Mouse (Mus musculus): ENCODE data around the gene Pde2a. TPM values are rescaled to one million over a fixed set of nuclear protein-coding genes. Genes with fewer than 3 reads are reported as not detected.

The Pde2a gene
- total and polyA plus RNA-seq, 3 experiments = 0.08 to 0.40 TPM; not detected in 1

GRCm38 (mm10) chr7:101547651-101548050, 126.2 kb downstream of the Pde2a start:
- Histone ChIP-seq H3K79me2 (replicated peaks; ENCODE audit: control insufficient read depth, extremely low read depth, insufficient read depth, poor library complexity, severe bottlenecking) (no peaks in the 10 kb centered on the region), H3K27ac (ENCODE audit: insufficient read depth, low read depth) (no peak overlapping the region), H3K9ac (ENCODE audit: insufficient read depth, low read depth) (no peak overlapping the region), H3K4me2 (ENCODE audit: insufficient read depth, low read depth, poor library complexity, severe bottlenecking) (no peak overlapping the region), H3K4me3 (replicated peaks in 1 of 3; ENCODE audit: low read depth in 2 of 3, low read length in 2 of 3, poor library complexity in 1 of 3) (no peak overlapping the region), H3K36me3 (replicated peaks in 1 of 2; ENCODE audit: control insufficient read depth in 1 of 2, insufficient read depth in 1 of 2, low read length in 1 of 2) (no peaks in the 10 kb centered on the region), H3K4me1 (ENCODE audit: control insufficient read depth in 1 of 2, insufficient read depth in 2 of 2) (peaks cover 0 to 9% of the 10 kb centered on the region in 2 experiments; a peak in 2 of 4 replicates), H3K9me3 (replicated peaks; ENCODE audit: low read length) (no peaks in the 10 kb centered on the region), H3K27me3 (replicated peaks) (peaks cover 30% of the 10 kb centered on the region)
- no peak for DNase-seq (ENCODE audit: extremely low read depth)
- dilution Hi-C loops (cut with MboI; ENCODE audit: extremely low pct_ligation_motif_present, extremely low pct_unique_long_range_greater_than_20kb, low sequenced_read_pairs) (no loop called here), in situ Hi-C loops (cut with MboI; ENCODE audit: low pct_ligation_motif_present, low pct_unique_long_range_greater_than_20kb, low sequenced_read_pairs) (no loop called here)
- TF ChIP-seq JUN (IDR thresholded peaks at IDR 0.05; ENCODE audit: insufficient read depth, low read depth, low read length) (no peak), USF2 (conservative IDR thresholded peaks at IDR 0.05; ENCODE audit: low read depth, low read length) (no peak), PAX5 (IDR thresholded peaks at IDR 0.05; ENCODE audit: low read length) (no peak), CTCF (conservative IDR thresholded peaks at IDR 0.05 in 1 of 2, IDR thresholded peaks at IDR 0.05 in 1 of 2; ENCODE audit: low read depth in 2 of 2, low read length in 2 of 2) (no peak), POLR2A (IDR thresholded peaks at IDR 0.05; ENCODE audit: low read depth, low read length) (no peak), IRF4 (IDR thresholded peaks at IDR 0.05; ENCODE audit: low read depth, low read length) (no peak), ZKSCAN1 (IDR thresholded peaks at IDR 0.05; ENCODE audit: borderline replicate concordance, low read depth, low read length) (no peak), RCOR1 (conservative IDR thresholded peaks at IDR 0.05; ENCODE audit: low read depth, low read length) (no peak), BHLHE40 (IDR thresholded peaks at IDR 0.05; ENCODE audit: low read depth, low read length) (no peak), GABPA (IDR thresholded peaks at IDR 0.05; ENCODE audit: insufficient replicate concordance, low read depth, low read length) (no peak), MYC (IDR thresholded peaks at IDR 0.05; ENCODE audit: low read depth, low read length) (no peak), ETS1 (conservative IDR thresholded peaks at IDR 0.05; ENCODE audit: low read depth, low read length) (no peak), ZMIZ1 (IDR thresholded peaks at IDR 0.05; ENCODE audit: low read depth, low read length) (no peak), USF1 (IDR thresholded peaks at IDR 0.05; ENCODE audit: low read depth, low read length) (no peak), ELF1 (IDR thresholded peaks at IDR 0.05; ENCODE audit: low read depth, low read length) (no peak), EP300 (IDR thresholded peaks at IDR 0.05; ENCODE audit: low read length) (no peak), ZC3H11A (IDR thresholded peaks at IDR 0.05; ENCODE audit: low read depth, low read length) (no peak), MEF2A (IDR thresholded peaks at IDR 0.05; ENCODE audit: borderline replicate concordance, low read depth, low read length) (no peak), SIN3A (IDR thresholded peaks at IDR 0.05; ENCODE audit: low read length) (no peak), SMC3 (IDR thresholded peaks at IDR 0.05; ENCODE audit: low read depth, low read length) (no peak)

DNA sequence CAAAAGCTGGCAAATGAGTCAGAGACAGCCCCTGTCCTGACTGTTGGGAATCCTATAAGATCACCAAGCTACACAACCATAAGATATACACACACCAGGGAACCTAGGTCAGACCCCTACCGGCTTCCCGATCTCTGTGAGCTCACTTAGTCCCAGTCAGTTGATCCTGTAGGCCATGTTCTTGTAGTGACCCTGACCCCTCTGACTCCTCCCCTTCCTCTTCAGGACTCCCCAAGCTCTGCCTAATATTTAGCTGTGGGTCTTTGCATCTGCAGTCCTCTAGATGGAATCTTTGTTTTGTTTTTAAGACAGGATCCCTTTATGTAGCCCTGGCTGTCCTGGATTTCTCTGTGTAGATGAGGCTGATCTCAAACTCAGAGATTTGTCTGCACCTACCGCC, 127.8 kb downstream of the Pde2a start:
- no peak overlapping the region for H3K4me2 ChIP-seq (ENCODE audit: insufficient read depth, low read depth, poor library complexity, severe bottlenecking)
- in situ Hi-C loops (cut with MboI; ENCODE audit: low pct_ligation_motif_present, low pct_unique_long_range_greater_than_20kb, low sequenced_read_pairs) = no loop called here
- no peaks in the 10 kb centered on the region for H3K36me3 ChIP-seq (replicated peaks in 1 of 2; ENCODE audit: control insufficient read depth in 1 of 2, insufficient read depth in 1 of 2, low read length in 1 of 2)
- H3K27me3 ChIP-seq (replicated peaks) = peaks cover 30% of the 10 kb centered on the region
- H3K79me2 ChIP-seq (replicated peaks; ENCODE audit: control insufficient read depth, extremely low read depth, insufficient read depth, poor library complexity, severe bottlenecking) = no peaks in the 10 kb centered on the region
- no peak overlapping the region for H3K4me3 ChIP-seq (replicated peaks in 1 of 3; ENCODE audit: low read depth in 2 of 3, low read length in 2 of 3, poor library complexity in 1 of 3)
- H3K4me1 ChIP-seq (ENCODE audit: control insufficient read depth in 1 of 2, insufficient read depth in 2 of 2) = peaks cover 0 to 9% of the 10 kb centered on the region in 2 experiments; a peak in 2 of 4 replicates
- no peak for TF ChIP-seq SMC3 (IDR thresholded peaks at IDR 0.05; ENCODE audit: low read depth, low read length)
- no peak for TF ChIP-seq POLR2A (IDR thresholded peaks at IDR 0.05; ENCODE audit: low read depth, low read length)
- no peak for TF ChIP-seq JUND (conservative IDR thresholded peaks at IDR 0.05; ENCODE audit: low read depth, low read length)
- no peak for TF ChIP-seq MXI1 (IDR thresholded peaks at IDR 0.05; ENCODE audit: low read depth, low read length)
- TF ChIP-seq ZNF384 (IDR thresholded peaks at IDR 0.05; ENCODE audit: low read depth, low read length) = no peak
- TF ChIP-seq POLR2AphosphoS2 (IDR thresholded peaks at IDR 0.05; ENCODE audit: low read depth, low read length) = no peak
- no peak for TF ChIP-seq NELFE (IDR thresholded peaks at IDR 0.05; ENCODE audit: low read depth, low read length)
- TF ChIP-seq HCFC1 (IDR thresholded peaks at IDR 0.05; ENCODE audit: low read depth, low read length) = no peak
- TF ChIP-seq MAZ (IDR thresholded peaks at IDR 0.05; ENCODE audit: low read depth, low read length) = no peak
- TF ChIP-seq CTCF (conservative IDR thresholded peaks at IDR 0.05 in 1 of 2, IDR thresholded peaks at IDR 0.05 in 1 of 2; ENCODE audit: low read depth in 2 of 2, low read length in 2 of 2) = no peak
- no peak for TF ChIP-seq CHD1 (IDR thresholded peaks at IDR 0.05; ENCODE audit: low read depth, low read length)
- no peak for TF ChIP-seq MAX (IDR thresholded peaks at IDR 0.05; ENCODE audit: low read length)
- TF ChIP-seq IRF4 (IDR thresholded peaks at IDR 0.05; ENCODE audit: low read depth, low read length) = no peak
- no peak for TF ChIP-seq EP300 (IDR thresholded peaks at IDR 0.05; ENCODE audit: low read length)
- TF ChIP-seq PAX5 (IDR thresholded peaks at IDR 0.05; ENCODE audit: low read length) = no peak
- no peak overlapping the region for H3K9ac ChIP-seq (ENCODE audit: insufficient read depth, low read depth)
- no peak for DNase-seq (ENCODE audit: extremely low read depth)
- H3K9me3 ChIP-seq (replicated peaks; ENCODE audit: low read length) = no peaks in the 10 kb centered on the region
- dilution Hi-C loops (cut with MboI; ENCODE audit: extremely low pct_ligation_motif_present, extremely low pct_unique_long_range_greater_than_20kb, low sequenced_read_pairs) = no loop called here
- H3K27ac ChIP-seq (ENCODE audit: insufficient read depth, low read depth) = no peak overlapping the region

Measured in CH12.LX (cell line).